Mouse (Mus musculus): ENCODE data around the gene Tcp11l2. TPM values are rescaled to one million over a fixed set of nuclear protein-coding genes. Genes with fewer than 3 reads are reported as not detected.

Tcp11l2 gene
- total RNA-seq, 2 experiments from 2014 or later, result 68.6 to 88.2 TPM

DNA sequence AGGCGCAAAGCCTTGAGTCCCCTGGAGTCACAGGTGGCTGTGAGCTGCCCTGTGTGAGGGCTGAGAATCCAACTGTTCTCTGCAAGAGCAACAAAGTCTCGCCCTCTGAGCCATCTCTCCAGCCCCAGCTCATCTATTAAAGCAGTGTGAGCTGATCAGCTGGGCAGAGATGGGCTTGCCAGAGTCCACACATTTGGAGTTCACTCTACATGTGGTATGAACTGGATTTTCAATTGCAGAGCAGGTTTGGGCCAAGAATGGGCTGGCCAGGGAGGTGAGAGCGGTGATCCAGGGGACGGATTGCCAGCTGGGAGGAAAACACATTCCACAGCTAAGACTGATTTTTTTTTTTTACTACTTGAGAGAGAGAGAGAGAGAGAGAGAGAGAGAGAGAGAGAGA, 80.2 kb downstream of the Tcp11l2 start:
- peak; percentile 69 for DNase-seq

DNA sequence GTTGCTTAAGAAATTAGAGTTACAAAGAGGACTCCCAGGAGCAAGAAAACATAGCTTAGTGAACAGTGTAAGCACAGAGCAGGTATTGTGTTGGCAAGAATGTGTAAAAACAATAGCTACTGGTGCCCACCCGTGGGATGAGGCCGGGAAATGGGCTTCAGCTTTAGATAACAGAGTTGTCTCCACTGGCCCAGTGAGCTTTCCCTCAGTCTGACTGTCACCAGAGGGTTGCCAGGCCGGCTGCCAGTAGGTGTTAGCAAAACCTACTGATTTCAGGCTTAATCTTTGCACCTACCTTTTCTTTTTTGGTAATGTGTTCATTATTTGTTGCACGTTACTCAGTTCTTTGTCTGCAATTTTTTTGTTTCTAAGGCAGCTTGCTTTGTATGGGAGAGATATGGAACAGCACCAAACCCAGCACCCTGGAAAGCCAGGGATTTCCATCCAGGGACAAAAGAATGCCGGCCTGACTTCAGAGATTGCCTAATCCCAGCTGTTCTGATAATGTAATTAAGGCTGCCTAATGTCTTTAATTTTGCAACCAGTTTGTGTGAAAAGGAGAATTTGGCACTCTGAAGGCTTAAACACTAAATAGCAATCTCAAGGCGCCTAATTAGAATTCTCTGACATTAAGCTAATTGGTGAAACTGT, 81.1 kb downstream of the Tcp11l2 start:
- no peak for DNase-seq

DNA sequence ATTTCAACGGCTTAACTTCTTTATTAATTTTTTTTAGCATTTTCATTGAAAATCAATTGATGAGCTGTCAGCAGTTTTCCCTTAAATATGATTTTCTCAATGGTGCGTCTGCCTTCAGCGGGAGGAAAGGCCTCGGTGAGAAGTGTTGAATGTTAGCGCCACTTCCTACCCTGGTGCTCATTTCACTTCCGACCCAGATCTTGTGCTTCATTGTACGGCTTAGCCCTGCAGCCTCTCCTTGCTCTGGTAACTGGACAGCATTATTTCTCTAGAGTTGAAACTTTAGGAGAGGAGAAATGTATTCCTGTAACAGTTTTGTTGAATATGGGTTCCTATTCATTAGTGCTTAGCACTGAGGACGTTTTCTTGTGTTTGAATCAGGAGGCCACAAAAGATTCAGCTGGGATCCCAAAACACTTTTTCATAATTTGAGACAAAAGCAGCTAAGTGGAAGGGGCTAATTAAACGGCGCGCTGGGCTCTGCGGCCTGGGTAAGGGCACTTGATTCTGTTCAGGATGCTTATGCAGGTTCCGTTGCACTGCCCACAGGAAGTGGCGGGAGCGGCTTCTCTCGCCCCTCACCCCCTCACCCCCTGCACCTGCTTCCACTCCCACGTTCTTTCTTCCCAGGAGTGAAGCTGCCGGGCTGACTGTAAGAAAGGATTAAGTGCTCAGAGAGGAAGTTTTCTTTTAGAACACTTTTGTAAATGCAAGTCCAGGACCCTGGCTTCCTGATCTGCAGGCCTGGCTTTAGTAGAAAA, 81.8 kb downstream of the Tcp11l2 start:
- DNase-seq, result no peak

DNA sequence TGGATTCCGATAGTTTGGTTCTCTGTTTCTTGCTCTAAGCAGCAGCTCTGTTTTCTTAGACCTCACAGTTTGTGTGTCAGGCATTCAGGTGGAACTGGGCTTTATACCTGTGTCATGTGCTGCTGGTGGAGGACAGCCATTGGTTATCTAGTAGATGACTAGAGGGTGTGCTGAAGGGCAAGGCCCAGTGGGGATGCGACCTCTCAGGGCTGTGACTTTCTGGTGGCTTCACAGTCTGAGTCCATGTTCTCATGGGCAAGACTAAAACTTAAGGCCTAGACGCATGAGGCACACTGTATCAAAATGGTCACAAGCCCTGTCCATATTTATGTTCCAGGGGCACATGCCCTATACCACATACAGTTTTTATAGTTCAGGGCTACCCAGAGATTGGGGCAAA, 82.9 kb downstream of the Tcp11l2 start:
- no peak for DNase-seq

DNA sequence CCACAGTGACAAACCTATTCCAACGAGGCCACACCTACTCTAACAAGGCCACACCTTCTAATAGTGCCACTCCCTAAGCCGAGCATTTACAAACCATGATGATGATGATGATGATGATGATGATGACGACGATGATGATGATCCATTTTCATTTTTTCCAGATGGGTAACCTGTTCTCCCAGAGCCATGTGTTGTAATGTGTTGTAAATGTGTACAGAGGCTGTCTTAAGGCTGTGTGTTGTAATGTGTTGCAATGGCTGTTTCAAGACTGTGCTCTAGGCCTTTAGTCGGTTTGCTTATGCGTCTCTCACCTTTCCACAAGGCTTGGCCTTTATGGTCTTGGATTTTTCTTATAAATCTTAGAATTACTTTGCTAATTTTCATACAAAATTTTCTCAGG, 85.7 kb downstream of the Tcp11l2 start:
- no peak for DNase-seq

Other genes starting within 250 kb of the Tcp11l2 start
- 10 to 100 TPM; 12.5 to 17.6 TPM for gene Nuak1, start 136.0 kb upstream of the Tcp11l2 start, total RNA-seq (2021)
- 10 to 100 TPM; 68.6 to 92.0 TPM for gene Ckap4, start 42.6 kb upstream of the Tcp11l2 start, total RNA-seq (2021)
- gene Polr3b, start 45.7 kb downstream of the Tcp11l2 start, total RNA-seq (2021), result 10 to 100 TPM; 14.6 to 15.7 TPM
- under 1 TPM; 0.09 to 0.11 TPM for gene Rfx4, start 179.4 kb downstream of the Tcp11l2 start, total RNA-seq (2021)